Mouse (Mus musculus): ENCODE measurements at regions not wholly inside any gene's neighbourhood (a gene's known extent, or its start where the extent isn't known, plus 50 kb on each side); places are given as distances from the start of the nearest gene placed in this dataset.

- TF ChIP-seq POLR2A (IDR thresholded peaks at IDR 0.05; ENCODE audit: borderline replicate concordance, low read depth, low read length) (no peak), CTCF (IDR thresholded peaks at IDR 0.05; ENCODE audit: low read depth, low read length) (no peak)
These were observed 126.1 kb upstream of the Smad3 start for GRCm38 (mm10) chr9:63883738-63884520.

All from bone marrow macrophage, adult 2 months (primary cell).